9 mouse cellular contexts compared by ENCODE assay signal in genomic region chr17:83637393-83637792, GRCm38 (mm10). TPM values are rescaled to one million over a fixed set of nuclear protein-coding genes. Genes with fewer than 3 reads are reported as not detected.
A peak's percentile ranks its signal among the peaks of the same experiment; 100 is the strongest.
DNase-seq lines count a peak whose midpoint lies in the region; ATAC-seq lines count a peak whose summit lies in the region.
"Had no signal": no experiment of that assay in that cellular context is flagged by ENCODE, and none has a peak within 500 bp of the region (broad histone marks: within the 10 kb centered on the region; RNA-seq: fewer than 3 reads in every experiment).

No protein-coding gene starts in this region.

- ATAC-seq in liver, embryonic 12.5 days = no peak

- H3K27ac ChIP-seq in liver, embryonic 12.5 days = no peak overlapping the region

- H3K36me3 ChIP-seq in liver, embryonic 12.5 days = no peaks in the 10 kb centered on the region

- H3K9me3 ChIP-seq in liver, embryonic 12.5 days (replicated peaks) = peaks cover 3% of the 10 kb centered on the region; the same call in 1 of the 2 replicates

- H3K4me3 ChIP-seq in liver, embryonic 12.5 days = no peak overlapping the region

- no peak overlapping the region for H3K9ac ChIP-seq in liver, embryonic 12.5 days

- peaks cover 37% of the 10 kb centered on the region for H3K27me3 ChIP-seq in liver, embryonic 12.5 days (replicated peaks)

- no peak overlapping the region for H3K4me2 ChIP-seq in liver, embryonic 12.5 days

- H3K4me1 ChIP-seq in liver, embryonic 12.5 days = peaks cover 28% of the 10 kb centered on the region

- DNase-seq in cerebellum, postnatal 10 days = peak; percentile 43 to 61
- no peak for DNase-seq in cerebellum, adult 11-12 months
- peak; percentile 76 for DNase-seq in liver
- DNase-seq in c-Kit-positive CD71-positive TER-119-positive erythroid progenitor cells, embryonic 14.5 days (ENCODE audit: low spot score) = peak; percentile 65
- peak; percentile 38 to 63 for DNase-seq in natural killer cell, adult 2 months (ENCODE audit: low spot score in 2 of 2)
- no peak for DNase-seq in Muller cell, postnatal 12 days (ENCODE audit: inconsistent ontology term)
- DNase-seq in frontal cortex, postnatal 25 days (ENCODE audit: low spot score in 2 of 2) = no peak

- 66% methylated on average over 2 of the region's 2 CpGs for WGBS in liver, embryonic 12.5 days (ENCODE audit: insufficient replicate concordance)

RNA-seq across cellular contexts. Expression of gene Kcng3, which starts 5.7 kb away (rescaled TPM):
- polyA plus RNA-seq in liver, embryonic 12.5 days (2016; fragmentation: Nextera tagmentation; extraction: Ambion mirVana) = 0.06 and 0.17 TPM in 2 replicates
- polyA plus RNA-seq: heart, embryonic 14.5 days had no signal

Comparison
In these comparisons a context has a peak if more than half of its experiments do, and no peak if none do; other contexts are left out.
1. DNase-seq: peak in cerebellum, postnatal 10 days (2 of 2), liver (single experiment), c-Kit-positive CD71-positive TER-119-positive erythroid progenitor cells, embryonic 14.5 days (single experiment) and natural killer cell, adult 2 months (2 of 2); none in cerebellum, adult 11-12 months (single experiment), Muller cell, postnatal 12 days (single experiment) and frontal cortex, postnatal 25 days (0 of 2).